Mouse (Mus musculus) CH12.LX (cell line): ENCODE data around the gene Rex1bd. TPM values are rescaled to one million over a fixed set of nuclear protein-coding genes. Genes with fewer than 3 reads are reported as not detected.

ENCODE experiments used
- DNase-seq: peaks from one replicate; pipeline ENCODE4 v3.0.0-alpha.2; 2013; ENCODE audit errors: extremely low read depth
- H3K27ac ChIP-seq: 2 replicates; pipeline ENCODE4 v1.5.1; 2012; ENCODE audit warnings: low read depth, mild to moderate bottlenecking, control low read depth, moderate library complexity; ENCODE audit not compliant: insufficient read depth
- H3K27me3 ChIP-seq: replicated peaks from 2 replicates; pipeline ENCODE3; 2012; ENCODE audit warnings: inconsistent platforms
- H3K36me3 ChIP-seq, 2 experiments: replicated peaks in 1 of 2; 2 replicates each; pipeline versions ENCODE3 to v1.6.1; 2012; ENCODE audit warnings: inconsistent platforms in 1 of 2, low read length in 1 of 2, mild to moderate bottlenecking in 1 of 2, mixed read lengths in 1 of 2, moderate library complexity in 1 of 2; ENCODE audit not compliant: control insufficient read depth in 1 of 2, insufficient read depth in 1 of 2
- H3K4me1 ChIP-seq, 2 experiments: 2 replicates each; pipeline ENCODE4 v1.6.1; 2012; ENCODE audit warnings: inconsistent platforms in 1 of 2, moderate library complexity in 1 of 2; ENCODE audit not compliant: insufficient read depth in 2 of 2, control insufficient read depth in 1 of 2
- H3K4me2 ChIP-seq: 2 replicates; pipeline ENCODE4 v1.6.1; 2012; ENCODE audit warnings: low read depth, mild to moderate bottlenecking, control low read depth; ENCODE audit not compliant: poor library complexity, insufficient read depth, severe bottlenecking
- H3K4me3 ChIP-seq, 3 experiments: fragments of 150-350 bp in 1 of 3; sonication (generic) in 1 of 3; replicated peaks in 1 of 3; 2 replicates each; pipeline versions ENCODE3 to v1.5.1; 2011 to 2012; ENCODE audit warnings: low read depth in 2 of 3, low read length in 2 of 3, mild to moderate bottlenecking in 2 of 3, moderate library complexity in 2 of 3, control low read depth in 1 of 3, improper control_type of control experiment in 1 of 3, inconsistent platforms in 1 of 3, mixed read lengths in 1 of 3; ENCODE audit not compliant: poor library complexity in 1 of 3
- H3K79me2 ChIP-seq: replicated peaks from 2 replicates; pipeline ENCODE4 v1.6.1; 2012; ENCODE audit warnings: mild to moderate bottlenecking, moderate library complexity; ENCODE audit not compliant: control insufficient read depth, poor library complexity, insufficient read depth, severe bottlenecking; ENCODE audit errors: extremely low read depth
- H3K9ac ChIP-seq: 2 replicates; pipeline ENCODE4 v1.6.1; 2012; ENCODE audit warnings: low read depth, mild to moderate bottlenecking, control low read depth, moderate library complexity; ENCODE audit not compliant: insufficient read depth
- H3K9me3 ChIP-seq: replicated peaks from 2 replicates; pipeline ENCODE3; 2012; ENCODE audit warnings: low read length, inconsistent platforms, mixed read lengths
- BHLHE40 ChIP-seq: IDR thresholded peaks from 2 replicates; pipeline ENCODE4 v1.6.1; 2011; ENCODE audit warnings: mild to moderate bottlenecking, low read depth, low read length, improper control_type of control experiment
- CHD1 ChIP-seq: IDR thresholded peaks from 2 replicates; pipeline ENCODE4 v1.6.1; 2012; ENCODE audit warnings: low read depth, low read length, improper control_type of control experiment, inconsistent platforms
- CHD2 ChIP-seq: IDR thresholded peaks from 2 replicates; pipeline ENCODE4 v1.6.1; 2011; ENCODE audit warnings: low read length, improper control_type of control experiment
- CTCF ChIP-seq, 2 experiments: IDR thresholded peaks in 1 of 2; conservative IDR thresholded peaks in 1 of 2; 2 replicates each; pipeline ENCODE4 v1.5.1; 2011 to 2012; ENCODE audit warnings: low read depth in 2 of 2, low read length in 2 of 2, improper control_type of control experiment in 1 of 2, inconsistent platforms in 1 of 2, mild to moderate bottlenecking in 1 of 2, moderate library complexity in 1 of 2
- E2F4 ChIP-seq: IDR thresholded peaks from 2 replicates; pipeline ENCODE4 v1.6.1; 2011; ENCODE audit warnings: low read depth, low read length, improper control_type of control experiment; ENCODE audit not compliant: insufficient replicate concordance
- ETS1 ChIP-seq: conservative IDR thresholded peaks from 2 replicates; pipeline ENCODE4 v1.6.1; 2012; ENCODE audit warnings: low read depth, mild to moderate bottlenecking, inconsistent platforms, low read length, improper control_type of control experiment, moderate library complexity
- GABPA ChIP-seq: IDR thresholded peaks from 2 replicates; pipeline ENCODE4 v1.6.1; 2012; ENCODE audit warnings: low read depth, low read length, improper control_type of control experiment, inconsistent platforms; ENCODE audit not compliant: insufficient replicate concordance
- HCFC1 ChIP-seq: IDR thresholded peaks from 2 replicates; pipeline ENCODE4 v1.6.1; 2012; ENCODE audit warnings: low read depth, mild to moderate bottlenecking, inconsistent platforms, low read length, improper control_type of control experiment
- JUN ChIP-seq: IDR thresholded peaks from 2 replicates; pipeline ENCODE4 v1.6.1; 2011; ENCODE audit warnings: low read depth, mild to moderate bottlenecking, low read length, improper control_type of control experiment, moderate library complexity; ENCODE audit not compliant: insufficient read depth
- JUND ChIP-seq: conservative IDR thresholded peaks from 2 replicates; pipeline ENCODE4 v1.6.1; 2011; ENCODE audit warnings: low read depth, low read length, improper control_type of control experiment
- MAFK ChIP-seq: IDR thresholded peaks from 2 replicates; pipeline ENCODE4 v1.6.1; 2011; ENCODE audit warnings: low read length, improper control_type of control experiment; ENCODE audit not compliant: insufficient replicate concordance
- MAX ChIP-seq: IDR thresholded peaks from 2 replicates; pipeline ENCODE4 v1.6.1; 2011; ENCODE audit warnings: low read length, improper control_type of control experiment
- MAZ ChIP-seq: IDR thresholded peaks from 2 replicates; pipeline ENCODE4 v1.6.1; 2012; ENCODE audit warnings: low read depth, mild to moderate bottlenecking, inconsistent platforms, low read length, improper control_type of control experiment, moderate library complexity
- MEF2A ChIP-seq: IDR thresholded peaks from 2 replicates; pipeline ENCODE4 v1.6.1; 2014; ENCODE audit warnings: low read depth, mild to moderate bottlenecking, inconsistent platforms, low read length, improper control_type of control experiment, borderline replicate concordance
- MXI1 ChIP-seq: IDR thresholded peaks from 2 replicates; pipeline ENCODE4 v1.6.1; 2011; ENCODE audit warnings: mild to moderate bottlenecking, low read depth, low read length, improper control_type of control experiment
- MYC ChIP-seq: IDR thresholded peaks from 2 replicates; pipeline ENCODE4 v1.6.1; 2011; ENCODE audit warnings: low read depth, mild to moderate bottlenecking, improper control_type of control experiment, low read length
- NELFE ChIP-seq: IDR thresholded peaks from 2 replicates; pipeline ENCODE4 v1.6.1; 2011; ENCODE audit warnings: low read depth, low read length, improper control_type of control experiment
- PAX5 ChIP-seq: IDR thresholded peaks from 2 replicates; pipeline ENCODE4 v1.6.1; 2012; ENCODE audit warnings: low read length, inconsistent platforms, mixed read lengths
- POLR2AphosphoS2 ChIP-seq: IDR thresholded peaks from 2 replicates; pipeline ENCODE4 v1.6.1; 2011; ENCODE audit warnings: low read depth, low read length, improper control_type of control experiment
- RAD21 ChIP-seq: IDR thresholded peaks from 2 replicates; pipeline ENCODE4 v1.6.1; 2011; ENCODE audit warnings: low read depth, mild to moderate bottlenecking, low read length, improper control_type of control experiment, moderate library complexity
- RCOR1 ChIP-seq: conservative IDR thresholded peaks from 2 replicates; pipeline ENCODE4 v1.6.1; 2012; ENCODE audit warnings: low read depth, mild to moderate bottlenecking, inconsistent platforms, low read length, improper control_type of control experiment
- SIN3A ChIP-seq: IDR thresholded peaks from 2 replicates; pipeline ENCODE4 v1.6.1; 2012; ENCODE audit warnings: low read length, improper control_type of control experiment, inconsistent platforms
- SMC3 ChIP-seq: IDR thresholded peaks from 2 replicates; pipeline ENCODE4 v1.6.1; 2011; ENCODE audit warnings: low read depth, low read length, improper control_type of control experiment
- TBP ChIP-seq: conservative IDR thresholded peaks from 2 replicates; pipeline ENCODE4 v1.6.1; 2011; ENCODE audit warnings: low read depth, low read length, improper control_type of control experiment
- TCF12 ChIP-seq: IDR thresholded peaks from 2 replicates; pipeline ENCODE4 v1.6.1; 2014; ENCODE audit warnings: low read depth, mild to moderate bottlenecking, inconsistent platforms, low read length, improper control_type of control experiment
- UBTF ChIP-seq: IDR thresholded peaks from 2 replicates; pipeline ENCODE4 v1.6.1; 2012; ENCODE audit warnings: low read depth, mild to moderate bottlenecking, inconsistent platforms, low read length, improper control_type of control experiment, moderate library complexity
- USF2 ChIP-seq: conservative IDR thresholded peaks from 2 replicates; pipeline ENCODE4 v1.6.1; 2011; ENCODE audit warnings: low read depth, low read length, improper control_type of control experiment
- ZC3H11A ChIP-seq: IDR thresholded peaks from 2 replicates; pipeline ENCODE4 v1.6.1; 2012; ENCODE audit warnings: low read depth, mild to moderate bottlenecking, inconsistent platforms, low read length, improper control_type of control experiment
- ZMIZ1 ChIP-seq: IDR thresholded peaks from 2 replicates; pipeline ENCODE4 v1.6.1; 2012; ENCODE audit warnings: low read depth, mild to moderate bottlenecking, inconsistent platforms, low read length, improper control_type of control experiment
- dilution Hi-C: fragments of 300-500 bp; cut with MboI; formaldehyde crosslinking; loops from 2 replicates; pipeline ENCODE4 v1.14.3; 2020; ENCODE audit warnings: low sequenced_read_pairs; ENCODE audit not compliant: extremely low pct_unique_long_range_greater_than_20kb, extremely low pct_ligation_motif_present
- in situ Hi-C: fragments of 300-500 bp; cut with MboI; formaldehyde crosslinking; loops from 3 replicates; pipeline ENCODE4 v1.14.3; 2019; ENCODE audit warnings: low sequenced_read_pairs, low pct_ligation_motif_present, low pct_unique_long_range_greater_than_20kb, mixed read lengths
- polyA plus RNA-seq: library from polyadenylated mRNA; unstranded; fragments of >175 nt; gene quantifications from 2 replicates; pipeline ENCODE4 v1.2.1, GENCODE M21; 2012; ENCODE audit warnings: low read depth; ENCODE audit not compliant: insufficient read length
- total RNA-seq, 2 experiments: library from RNA; depleted of rRNA; stranded (reverse); fragments of 300-350 nt in 1 of 2; fragments of >200 nt in 1 of 2; gene quantifications; 2 replicates each; pipeline ENCODE4 v1.2.3; 2012 to 2014

The Rex1bd gene
- total and polyA plus RNA-seq, 3 experiments, result 38.4 to 90.0 (median 47.8) TPM

- no peak for TF ChIP-seq RCOR1
- no peak for TF ChIP-seq CHD2
- TF ChIP-seq NELFE, result no peak
- TF ChIP-seq CTCF (conservative IDR thresholded peaks at IDR 0.05 in 1 of 2, IDR thresholded peaks at IDR 0.05 in 1 of 2; ENCODE audit: low read depth in 2 of 2, low read length in 2 of 2), result no peak
- TF ChIP-seq USF2, result no peak
- TF ChIP-seq ZC3H11A, result no peak
- TF ChIP-seq PAX5, result no peak
- TF ChIP-seq JUND, result no peak
- TF ChIP-seq TBP, result no peak
- TF ChIP-seq UBTF, result no peak
- no peak for TF ChIP-seq MAZ
- TF ChIP-seq GABPA, result no peak
- TF ChIP-seq MAX, result no peak
- TF ChIP-seq ETS1, result no peak
- TF ChIP-seq BHLHE40, result no peak
- no peak for TF ChIP-seq RAD21
- TF ChIP-seq SMC3, result no peak
- TF ChIP-seq JUN, result no peak
- no peak for TF ChIP-seq CHD1
- Histone ChIP-seq H3K27me3 (peaks cover 93% of the 10 kb centered on the region), H3K36me3 (no peaks in the 10 kb centered on the region), H3K4me1 (peaks cover 5 to 6% of the 10 kb centered on the region in 2 experiments; a peak in 3 of 4 replicates), H3K4me2 (no peak overlapping the region), H3K4me3 (no peak overlapping the region), H3K9me3 (no peaks in the 10 kb centered on the region), H3K79me2 (no peaks in the 10 kb centered on the region), H3K27ac (no peak overlapping the region), H3K9ac (no peak overlapping the region)
- dilution Hi-C loops, result no loop called here
- DNase-seq, result no peak
- in situ Hi-C loops, result no loop called here
Measured at GRCm38 (mm10) chr8:70482943-70483342, 23.6 kb downstream of the Rex1bd start.

DNA sequence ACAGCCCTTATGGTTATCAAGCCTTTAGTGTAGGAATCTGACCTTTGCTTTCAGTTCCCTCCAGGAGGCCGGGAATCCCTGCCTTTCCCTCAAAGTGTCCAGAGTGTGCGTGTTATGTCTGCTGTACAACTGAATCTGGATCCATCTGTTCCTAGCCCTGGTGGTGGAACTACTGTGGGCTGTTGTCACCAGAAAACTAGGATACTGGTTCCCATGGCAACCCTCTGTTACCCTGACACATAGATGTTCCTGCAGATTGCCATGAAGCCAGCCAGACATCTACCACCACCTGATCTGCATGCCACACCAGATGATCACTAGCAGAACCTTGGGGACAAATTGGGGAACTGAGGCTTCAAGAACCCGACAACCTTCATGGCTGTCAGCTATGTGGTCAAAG is 24.6 kb downstream of the Rex1bd start:
- in situ Hi-C loops, result no loop called here
- no peak for DNase-seq
- TF ChIP-seq ZC3H11A (no peak), JUND (no peak), RAD21 (no peak), POLR2AphosphoS2 (no peak), MAZ (no peak), MAFK (no peak), SMC3 (no peak), ZMIZ1 (no peak), RCOR1 (no peak), TBP (no peak), MYC (no peak), CTCF (conservative IDR thresholded peaks at IDR 0.05 in 1 of 2, IDR thresholded peaks at IDR 0.05 in 1 of 2; ENCODE audit: low read depth in 2 of 2, low read length in 2 of 2) (no peak), TCF12 (no peak), HCFC1 (no peak), JUN (no peak), MXI1 (no peak), BHLHE40 (no peak), MEF2A (no peak), SIN3A (no peak), E2F4 (no peak)
- TF ChIP-seq, all 38 proteins: peak for 0
- Histone ChIP-seq H3K27ac (no peak overlapping the region), H3K27me3 (peaks cover 84% of the 10 kb centered on the region), H3K79me2 (no peaks in the 10 kb centered on the region), H3K9me3 (no peaks in the 10 kb centered on the region), H3K4me1 (peaks cover 0 to 11% of the 10 kb centered on the region in 2 experiments; a peak in 2 of 4 replicates), H3K9ac (no peak overlapping the region), H3K4me3 (no peak overlapping the region), H3K4me2 (no peak overlapping the region), H3K36me3 (no peaks in the 10 kb centered on the region)
- dilution Hi-C loops, result no loop called here
